Mouse (Mus musculus): ENCODE data around the gene Ctrc.

Ctrc gene

GRCm38 (mm10) chr4:141853437-141853836 is 7.3 kb upstream of the Ctrc start:
- Histone ChIP-seq H3K9me3 (ENCODE audit: low read length) (no peaks in the 10 kb centered on the region), H3K27me3 (ENCODE audit: insufficient read depth, low read length) (0 out of 2 replicates have a peak, but pooled peaks cover 2% of the 10 kb centered on the region), H3K4me3 (replicated peaks; ENCODE audit: low read length) (no peak overlapping the region), H3K36me3 (ENCODE audit: insufficient read depth, low read length) (no peaks in the 10 kb centered on the region), H3K4me1 (replicated peaks; ENCODE audit: low read depth, low read length) (peaks cover 10% of the 10 kb centered on the region)
- TF ChIP-seq NANOG (IDR thresholded peaks at IDR 0.05; ENCODE audit: borderline replicate concordance, low read length) (no peak), CTCF (conservative IDR thresholded peaks at IDR 0.05; ENCODE audit: low read length) (peak; percentile 25; the same call in 1 of the 2 replicates)

- Histone ChIP-seq H3K9me3 (ENCODE audit: low read length) (no peaks in the 10 kb centered on the region), H3K27me3 (ENCODE audit: insufficient read depth, low read length) (peaks cover 4% of the 10 kb centered on the region; the same call in 1 of the 2 replicates), H3K36me3 (ENCODE audit: insufficient read depth, low read length) (no peaks in the 10 kb centered on the region), H3K4me1 (replicated peaks; ENCODE audit: low read depth, low read length) (peaks cover 27% of the 10 kb centered on the region), H3K4me3 (replicated peaks; ENCODE audit: low read length) (no peak overlapping the region)
- TF ChIP-seq NANOG (IDR thresholded peaks at IDR 0.05; ENCODE audit: borderline replicate concordance, low read length) = no peak
- no peak for TF ChIP-seq CTCF (conservative IDR thresholded peaks at IDR 0.05; ENCODE audit: low read length)
- no peak for TF ChIP-seq POU5F1 (IDR thresholded peaks at IDR 0.05; ENCODE audit: borderline replicate concordance, low read length)
Measured at GRCm38 (mm10) chr4:141834536-141835095, 11.5 kb downstream of the Ctrc start.

GRCm38 (mm10) chr4:141833911-141834310 is 12.2 kb downstream of the Ctrc start:
- no peak for TF ChIP-seq NANOG (IDR thresholded peaks at IDR 0.05; ENCODE audit: borderline replicate concordance, low read length)
- no peak for TF ChIP-seq CTCF (conservative IDR thresholded peaks at IDR 0.05; ENCODE audit: low read length)
- TF ChIP-seq POU5F1 (IDR thresholded peaks at IDR 0.05; ENCODE audit: borderline replicate concordance, low read length) = no peak
- H3K36me3 ChIP-seq (ENCODE audit: insufficient read depth, low read length) = no peaks in the 10 kb centered on the region

DNA sequence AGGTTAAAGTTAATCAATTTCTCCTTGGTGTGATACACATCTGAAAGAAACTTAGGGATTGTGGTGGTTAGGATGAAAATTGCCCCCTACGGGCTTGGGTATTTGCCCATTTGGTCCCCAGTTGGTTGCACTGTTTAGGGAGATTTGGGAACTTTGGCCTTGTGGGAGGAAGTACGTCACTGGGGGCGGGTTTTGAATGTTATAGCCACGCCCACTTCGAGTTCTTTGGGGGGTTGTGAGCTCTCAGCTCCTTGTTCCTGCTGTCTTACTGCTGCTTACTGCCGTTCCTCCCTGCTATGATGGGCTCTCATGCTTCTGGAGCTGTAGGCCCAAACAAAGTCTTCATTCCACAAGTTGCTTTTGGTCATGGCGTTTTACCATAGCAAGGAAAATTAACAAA is 14.8 kb downstream of the Ctrc start:
- Histone ChIP-seq H3K4me3 (replicated peaks; ENCODE audit: low read length) (peak overlapping the region; percentile 51), H3K36me3 (ENCODE audit: insufficient read depth, low read length) (no peaks in the 10 kb centered on the region), H3K27me3 (ENCODE audit: insufficient read depth, low read length) (peaks cover 4% of the 10 kb centered on the region; the same call in 1 of the 2 replicates), H3K9me3 (ENCODE audit: low read length) (no peaks in the 10 kb centered on the region), H3K4me1 (replicated peaks; ENCODE audit: low read depth, low read length) (peaks cover 24% of the 10 kb centered on the region)
- no peak for TF ChIP-seq NANOG (IDR thresholded peaks at IDR 0.05; ENCODE audit: borderline replicate concordance, low read length)
- TF ChIP-seq CTCF (conservative IDR thresholded peaks at IDR 0.05; ENCODE audit: low read length) = no peak
- no peak for TF ChIP-seq POU5F1 (IDR thresholded peaks at IDR 0.05; ENCODE audit: borderline replicate concordance, low read length)

More at GRCm38 (mm10) chr4:141833911-141834310, 12.2 kb downstream of the Ctrc start:
- Histone ChIP-seq H3K27me3 (ENCODE audit: insufficient read depth, low read length) (peaks cover 4% of the 10 kb centered on the region; the same call in 1 of the 2 replicates), H3K9me3 (ENCODE audit: low read length) (no peaks in the 10 kb centered on the region), H3K4me1 (replicated peaks; ENCODE audit: low read depth, low read length) (peaks cover 27% of the 10 kb centered on the region), H3K4me3 (replicated peaks; ENCODE audit: low read length) (no peak overlapping the region)

- TF ChIP-seq POU5F1 (IDR thresholded peaks at IDR 0.05; ENCODE audit: borderline replicate concordance, low read length) (no peak), NANOG (IDR thresholded peaks at IDR 0.05; ENCODE audit: borderline replicate concordance, low read length) (no peak), CTCF (conservative IDR thresholded peaks at IDR 0.05; ENCODE audit: low read length) (no peak)
- peaks cover 4% of the 10 kb centered on the region; the same call in 1 of the 2 replicates for H3K27me3 ChIP-seq (ENCODE audit: insufficient read depth, low read length)
- H3K4me3 ChIP-seq (replicated peaks; ENCODE audit: low read length) = 0 out of 2 replicates have a peak overlapping the region, but pooled peaks have one; percentile 17
- no peaks in the 10 kb centered on the region for H3K9me3 ChIP-seq (ENCODE audit: low read length)
- no peaks in the 10 kb centered on the region for H3K36me3 ChIP-seq (ENCODE audit: insufficient read depth, low read length)
- H3K4me1 ChIP-seq (replicated peaks; ENCODE audit: low read depth, low read length) = peaks cover 24% of the 10 kb centered on the region
Measured at GRCm38 (mm10) chr4:141830381-141830780, 15.8 kb downstream of the Ctrc start.

DNA sequence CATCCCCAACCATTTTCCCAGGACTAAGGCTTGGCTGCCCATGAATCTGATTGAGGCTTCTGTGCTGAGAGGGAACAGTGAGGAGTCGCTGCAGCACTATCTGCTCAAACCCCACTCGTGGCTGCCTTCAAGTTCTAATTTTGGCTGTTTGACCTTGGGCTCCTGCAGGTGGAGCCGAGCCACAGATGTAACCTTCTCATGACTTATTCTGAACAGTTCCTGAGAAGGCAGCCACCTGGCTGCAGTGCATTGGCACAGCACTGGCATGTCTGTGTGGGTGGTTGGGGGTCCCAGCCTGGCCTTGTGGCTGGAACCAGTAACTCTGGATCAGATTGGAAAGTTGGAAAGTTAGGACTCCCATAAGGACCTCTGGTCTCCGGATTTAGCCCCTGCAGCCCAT is 18.0 kb downstream of the Ctrc start:
- H3K4me1 ChIP-seq (replicated peaks; ENCODE audit: low read depth, low read length) = peaks cover 30% of the 10 kb centered on the region
- H3K4me3 ChIP-seq (replicated peaks; ENCODE audit: low read length) = no peak overlapping the region
- no peak for TF ChIP-seq CTCF (conservative IDR thresholded peaks at IDR 0.05; ENCODE audit: low read length)
- no peak for TF ChIP-seq POU5F1 (IDR thresholded peaks at IDR 0.05; ENCODE audit: borderline replicate concordance, low read length)
- TF ChIP-seq NANOG (IDR thresholded peaks at IDR 0.05; ENCODE audit: borderline replicate concordance, low read length) = no peak
- H3K9me3 ChIP-seq (ENCODE audit: low read length) = no peaks in the 10 kb centered on the region
- H3K27me3 ChIP-seq (ENCODE audit: insufficient read depth, low read length) = no peaks in the 10 kb centered on the region
- no peaks in the 10 kb centered on the region for H3K36me3 ChIP-seq (ENCODE audit: insufficient read depth, low read length)

- Histone ChIP-seq H3K9me3 (ENCODE audit: low read length) (no peaks in the 10 kb centered on the region), H3K36me3 (ENCODE audit: insufficient read depth, low read length) (no peaks in the 10 kb centered on the region), H3K4me3 (replicated peaks; ENCODE audit: low read length) (no peak overlapping the region), H3K27me3 (ENCODE audit: insufficient read depth, low read length) (no peaks in the 10 kb centered on the region), H3K4me1 (replicated peaks; ENCODE audit: low read depth, low read length) (peaks cover 37% of the 10 kb centered on the region)
- no peak for TF ChIP-seq CTCF (conservative IDR thresholded peaks at IDR 0.05; ENCODE audit: low read length)
- no peak for TF ChIP-seq POU5F1 (IDR thresholded peaks at IDR 0.05; ENCODE audit: borderline replicate concordance, low read length)
Measured at GRCm38 (mm10) chr4:141827401-141827800, 18.8 kb downstream of the Ctrc start.

DNA sequence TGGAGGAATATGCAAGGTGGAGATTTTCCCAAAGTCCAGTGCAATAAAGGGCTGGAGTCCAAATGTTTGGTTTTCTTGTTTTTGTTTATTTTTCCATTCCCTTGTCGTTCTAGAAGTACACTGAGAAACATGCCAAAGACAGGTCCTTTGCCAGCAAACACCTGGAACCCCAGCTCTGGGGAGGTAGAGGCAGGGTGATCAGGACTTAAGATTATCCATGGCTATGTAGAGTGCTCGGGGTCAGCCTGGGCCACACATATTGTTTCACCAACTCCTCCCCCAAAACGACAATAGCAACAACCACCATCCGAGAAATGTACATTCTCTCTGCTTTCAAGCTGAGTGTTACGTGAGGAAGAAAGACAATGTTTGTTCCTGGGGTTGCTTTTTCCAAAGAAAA is 20.1 kb downstream of the Ctrc start, which contains the start of gene Cela2a:
Gene Cela2a (minus strand): TSS at position 101 of the 400 bp plus-strand sequence.
- no peaks in the 10 kb centered on the region for H3K27me3 ChIP-seq (ENCODE audit: insufficient read depth, low read length)
- H3K9me3 ChIP-seq (ENCODE audit: low read length) = no peaks in the 10 kb centered on the region
- H3K4me3 ChIP-seq (replicated peaks; ENCODE audit: low read length) = no peak within 1 kb of the TSS
- TF ChIP-seq NANOG (IDR thresholded peaks at IDR 0.05; ENCODE audit: borderline replicate concordance, low read length) (no peak), POU5F1 (IDR thresholded peaks at IDR 0.05; ENCODE audit: borderline replicate concordance, low read length) (no peak), CTCF (conservative IDR thresholded peaks at IDR 0.05; ENCODE audit: low read length) (no peak)
- peaks cover 38% of the 10 kb centered on the region for H3K4me1 ChIP-seq (replicated peaks; ENCODE audit: low read depth, low read length)
- no peaks in the 10 kb centered on the region for H3K36me3 ChIP-seq (ENCODE audit: insufficient read depth, low read length)

DNA sequence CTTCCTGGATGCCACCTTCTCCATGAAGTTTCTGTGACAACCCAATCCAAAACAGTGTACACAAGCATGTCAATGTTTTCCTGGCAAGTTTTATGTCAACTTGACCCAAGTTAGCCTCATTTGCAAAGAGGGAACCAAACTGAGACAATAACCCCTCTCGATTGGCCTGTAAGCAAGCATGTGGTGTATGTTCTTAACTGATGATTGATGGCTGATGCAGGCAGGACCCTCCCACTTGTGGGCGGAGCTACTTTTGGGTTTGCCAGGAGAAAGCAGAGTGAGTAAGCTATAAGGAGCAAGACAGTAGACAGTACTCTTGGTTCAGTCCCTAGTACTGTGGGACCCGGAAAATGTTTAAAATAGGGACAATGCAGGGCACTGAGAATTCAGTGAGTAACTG is 23.2 kb downstream of the Ctrc start:
- H3K36me3 ChIP-seq (ENCODE audit: insufficient read depth, low read length) = no peaks in the 10 kb centered on the region
- H3K9me3 ChIP-seq (ENCODE audit: low read length) = no peaks in the 10 kb centered on the region
- peaks cover 43% of the 10 kb centered on the region for H3K4me1 ChIP-seq (replicated peaks; ENCODE audit: low read depth, low read length)
- no peak overlapping the region for H3K4me3 ChIP-seq (replicated peaks; ENCODE audit: low read length)
- H3K27me3 ChIP-seq (ENCODE audit: insufficient read depth, low read length) = peaks cover 8% of the 10 kb centered on the region
- TF ChIP-seq NANOG (IDR thresholded peaks at IDR 0.05; ENCODE audit: borderline replicate concordance, low read length) (no peak), POU5F1 (IDR thresholded peaks at IDR 0.05; ENCODE audit: borderline replicate concordance, low read length) (no peak), CTCF (conservative IDR thresholded peaks at IDR 0.05; ENCODE audit: low read length) (no peak)

Measured in E14TG2a.4 (cell line).